Mouse (Mus musculus): ENCODE data around the gene Ezh1. TPM values are rescaled to one million over a fixed set of nuclear protein-coding genes. Genes with fewer than 3 reads are reported as not detected.

Ezh1 gene
- polyA plus RNA-seq, 1 experiment: 44.8 TPM

- peak; percentile 54 for DNase-seq
- TF ChIP-seq CTCF (conservative IDR thresholded peaks at IDR 0.05; ENCODE audit: insufficient read depth, insufficient read length, low read depth, low read length): no peak
- TF ChIP-seq POLR2A (IDR thresholded peaks at IDR 0.05; ENCODE audit: low read depth, low read length): no peak
- peaks cover 3% of the 10 kb centered on the region; the same call in 1 of the 2 replicates for H3K36me3 ChIP-seq (ENCODE audit: control insufficient read depth, insufficient read depth, low read length)
- H3K27me3 ChIP-seq (replicated peaks; ENCODE audit: control insufficient read depth, insufficient read depth, low read length): no peaks in the 10 kb centered on the region
- H3K27ac ChIP-seq (ENCODE audit: insufficient read depth, low read depth, low read length): peak overlapping the region; percentile 37
- 36% methylated on average over 32 of the region's 32 CpGs for WGBS
- H3K4me3 ChIP-seq (ENCODE audit: insufficient read depth, low read depth, low read length): peak overlapping the region; percentile 96
- peaks cover 14% of the 10 kb centered on the region for H3K4me1 ChIP-seq (ENCODE audit: control insufficient read depth, insufficient read depth, low read length)
Measured at GRCm38 (mm10) chr11:101263138-101263988, 37.1 kb upstream of the Ezh1 start.

- no peak for DNase-seq
- 11% methylated on average over 24 of the region's 24 CpGs for WGBS
- peaks cover 14% of the 10 kb centered on the region for H3K4me1 ChIP-seq (ENCODE audit: control insufficient read depth, insufficient read depth, low read length)
- H3K4me3 ChIP-seq (ENCODE audit: insufficient read depth, low read depth, low read length): peak overlapping the region; percentile 96
- H3K27me3 ChIP-seq (replicated peaks; ENCODE audit: control insufficient read depth, insufficient read depth, low read length): no peaks in the 10 kb centered on the region
- H3K36me3 ChIP-seq (ENCODE audit: control insufficient read depth, insufficient read depth, low read length): peaks cover 3% of the 10 kb centered on the region; the same call in 1 of the 2 replicates
- TF ChIP-seq POLR2A (IDR thresholded peaks at IDR 0.05; ENCODE audit: low read depth, low read length) (no peak), CTCF (conservative IDR thresholded peaks at IDR 0.05; ENCODE audit: insufficient read depth, insufficient read length, low read depth, low read length) (no peak)
- peak overlapping the region; percentile 62 for H3K27ac ChIP-seq (ENCODE audit: insufficient read depth, low read depth, low read length)
Measured at GRCm38 (mm10) chr11:101262272-101262967, 36.2 kb upstream of the Ezh1 start.

- DNase-seq: no peak
- no peak for TF ChIP-seq CTCF (conservative IDR thresholded peaks at IDR 0.05; ENCODE audit: insufficient read depth, insufficient read length, low read depth, low read length)
- no peak for TF ChIP-seq POLR2A (IDR thresholded peaks at IDR 0.05; ENCODE audit: low read depth, low read length)
- H3K4me1 ChIP-seq (ENCODE audit: control insufficient read depth, insufficient read depth, low read length): peaks cover 14% of the 10 kb centered on the region
- no peaks in the 10 kb centered on the region for H3K27me3 ChIP-seq (replicated peaks; ENCODE audit: control insufficient read depth, insufficient read depth, low read length)
- 1% methylated on average over 30 of the region's 30 CpGs for WGBS
- H3K27ac ChIP-seq (ENCODE audit: insufficient read depth, low read depth, low read length): peak overlapping the region; percentile 88
- H3K4me3 ChIP-seq (ENCODE audit: insufficient read depth, low read depth, low read length): peak overlapping the region; percentile 96
- peaks cover 3% of the 10 kb centered on the region; the same call in 1 of the 2 replicates for H3K36me3 ChIP-seq (ENCODE audit: control insufficient read depth, insufficient read depth, low read length)
Measured at GRCm38 (mm10) chr11:101260826-101261380, 34.6 kb upstream of the Ezh1 start.

- peak within 1 kb of the TSS; percentile 96 for H3K4me3 ChIP-seq (ENCODE audit: insufficient read depth, low read depth, low read length)
- H3K27me3 ChIP-seq (replicated peaks; ENCODE audit: control insufficient read depth, insufficient read depth, low read length): no peaks in the 10 kb centered on the region
- TF ChIP-seq CTCF (conservative IDR thresholded peaks at IDR 0.05; ENCODE audit: insufficient read depth, insufficient read length, low read depth, low read length) (no peak), POLR2A (IDR thresholded peaks at IDR 0.05; ENCODE audit: low read depth, low read length) (peak; percentile 78)
- WGBS: under 1% methylated on average over 43 of the region's 43 CpGs
- peak within 1 kb of the TSS; percentile 88 for H3K27ac ChIP-seq (ENCODE audit: insufficient read depth, low read depth, low read length)
- DNase-seq: peak; percentile 94
- peaks cover 14% of the 10 kb centered on the region for H3K4me1 ChIP-seq (ENCODE audit: control insufficient read depth, insufficient read depth, low read length)
- no peaks in the 10 kb centered on the region; the same call in 1 of the 2 replicates for H3K36me3 ChIP-seq (ENCODE audit: control insufficient read depth, insufficient read depth, low read length)
Measured at GRCm38 (mm10) chr11:101259948-101260825, 33.9 kb upstream of the Ezh1 start, which contains the start of gene Wnk4. Wnk4 (plus strand) TSS chr11:101260567.

DNA sequence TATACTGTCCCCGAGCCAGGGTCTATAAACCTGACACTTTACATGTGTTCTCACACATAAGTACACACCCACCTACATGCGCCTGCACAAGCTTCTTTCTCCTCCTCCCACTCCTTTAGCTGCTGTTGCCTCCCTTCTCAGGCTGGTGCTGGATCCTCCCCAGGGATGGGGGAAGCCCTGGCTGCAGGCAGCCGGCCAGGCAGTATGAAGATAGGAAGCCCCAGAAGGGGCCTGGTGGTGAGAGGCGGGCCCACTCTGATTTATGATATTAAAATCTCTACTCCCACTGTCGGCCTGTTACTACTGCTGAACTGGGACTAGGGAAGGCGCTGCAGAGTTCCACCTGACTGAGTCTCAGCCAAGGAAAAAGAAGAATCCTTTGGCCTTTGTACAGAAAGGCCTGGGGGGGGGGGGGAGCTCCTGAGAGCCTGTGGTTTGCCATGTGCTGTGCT is 33.0 kb upstream of the Ezh1 start:
- H3K4me3 ChIP-seq (ENCODE audit: insufficient read depth, low read depth, low read length): peak overlapping the region; percentile 96; the same call in 1 of the 2 replicates
- TF ChIP-seq CTCF (conservative IDR thresholded peaks at IDR 0.05; ENCODE audit: insufficient read depth, insufficient read length, low read depth, low read length) (no peak), POLR2A (IDR thresholded peaks at IDR 0.05; ENCODE audit: low read depth, low read length) (no peak)
- H3K27me3 ChIP-seq (replicated peaks; ENCODE audit: control insufficient read depth, insufficient read depth, low read length): no peaks in the 10 kb centered on the region
- H3K27ac ChIP-seq (ENCODE audit: insufficient read depth, low read depth, low read length): peak overlapping the region; percentile 63
- no peaks in the 10 kb centered on the region; the same call in 1 of the 2 replicates for H3K36me3 ChIP-seq (ENCODE audit: control insufficient read depth, insufficient read depth, low read length)
- 10% methylated on average over 6 of the region's 6 CpGs for WGBS
- peak; percentile 76 for DNase-seq
- H3K4me1 ChIP-seq (ENCODE audit: control insufficient read depth, insufficient read depth, low read length): peaks cover 14% of the 10 kb centered on the region
